Mouse (Mus musculus): ENCODE results near the gene Pafah2. TPM values are rescaled to one million over a fixed set of nuclear protein-coding genes. Genes with fewer than 3 reads are reported as not detected.

Gene Pafah2
- polyA plus RNA-seq, 1 experiment from 2014 or later, result 32.5 TPM

DNA sequence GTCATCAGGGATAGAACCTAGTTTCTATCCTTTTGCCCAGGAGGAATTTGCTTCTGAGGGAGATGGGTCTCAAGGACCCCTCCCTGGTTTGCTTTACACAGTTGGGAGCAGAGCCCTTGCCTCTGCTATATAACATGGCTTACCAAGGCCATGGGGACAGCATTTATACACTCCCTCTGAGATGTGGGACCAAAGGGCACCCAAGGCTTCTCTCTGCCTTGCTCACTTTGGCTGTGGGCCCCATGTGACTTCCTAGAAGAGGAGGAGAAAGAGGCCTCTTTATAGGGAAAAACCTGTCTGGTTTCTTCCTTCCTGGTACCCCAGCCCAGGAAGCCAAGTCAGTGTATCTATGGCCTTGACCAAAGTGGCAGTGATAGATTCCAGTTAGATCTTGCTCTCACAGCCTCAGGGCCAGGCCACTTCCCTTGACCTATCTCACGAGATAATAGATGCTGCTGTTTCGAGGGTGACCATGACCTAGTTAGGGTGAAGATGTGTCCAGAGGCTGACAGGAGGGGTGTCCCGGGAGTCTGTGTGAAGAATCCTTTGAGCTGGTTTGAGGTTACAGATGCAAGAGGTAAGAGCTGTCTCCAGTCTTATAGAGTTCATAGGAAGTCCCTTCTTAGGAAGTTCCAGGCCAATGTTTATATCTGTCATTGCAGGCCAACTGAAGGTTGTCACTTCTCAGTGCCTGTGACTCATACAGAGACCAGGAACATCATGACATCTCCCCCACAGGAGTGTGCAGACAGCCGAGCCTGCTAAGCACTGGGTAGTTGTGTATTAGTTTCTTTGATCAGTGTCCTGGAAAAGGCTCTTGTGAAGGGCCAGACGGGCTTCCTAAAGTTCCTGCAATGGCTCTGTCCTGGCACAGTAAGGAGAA lies 42.4 kb upstream of the Pafah2 start:
- H3K27ac ChIP-seq (ENCODE audit: low read depth), result no peak overlapping the region
- no peak overlapping the region for H3K4me3 ChIP-seq (ENCODE audit: low read depth, low read length)
- peaks cover 19% of the 10 kb centered on the region for H3K4me1 ChIP-seq (replicated peaks; ENCODE audit: control insufficient read depth, insufficient read depth, low read length)
- H3K9ac ChIP-seq (ENCODE audit: low read length), result no peak overlapping the region
- ATAC-seq (replicated peaks; ENCODE audit: low FRiP score, low TSS enrichment, low read depth) (no peak), DNase-seq (ENCODE audit: low spot score) (no peak)
- no peak overlapping the region for H3K4me2 ChIP-seq (ENCODE audit: low read length)
- H3K9me3 ChIP-seq (ENCODE audit: control insufficient read depth, low read length), result no peaks in the 10 kb centered on the region
- H3K36me3 ChIP-seq (ENCODE audit: control insufficient read depth, insufficient read depth, low read length), result no peaks in the 10 kb centered on the region
- H3K27me3 ChIP-seq (replicated peaks; ENCODE audit: control insufficient read depth, insufficient read depth, low read length), result no peaks in the 10 kb centered on the region; the same call in 1 of the 2 replicates
- WGBS, result 61% methylated on average over 5 of the region's 5 CpGs

DNA sequence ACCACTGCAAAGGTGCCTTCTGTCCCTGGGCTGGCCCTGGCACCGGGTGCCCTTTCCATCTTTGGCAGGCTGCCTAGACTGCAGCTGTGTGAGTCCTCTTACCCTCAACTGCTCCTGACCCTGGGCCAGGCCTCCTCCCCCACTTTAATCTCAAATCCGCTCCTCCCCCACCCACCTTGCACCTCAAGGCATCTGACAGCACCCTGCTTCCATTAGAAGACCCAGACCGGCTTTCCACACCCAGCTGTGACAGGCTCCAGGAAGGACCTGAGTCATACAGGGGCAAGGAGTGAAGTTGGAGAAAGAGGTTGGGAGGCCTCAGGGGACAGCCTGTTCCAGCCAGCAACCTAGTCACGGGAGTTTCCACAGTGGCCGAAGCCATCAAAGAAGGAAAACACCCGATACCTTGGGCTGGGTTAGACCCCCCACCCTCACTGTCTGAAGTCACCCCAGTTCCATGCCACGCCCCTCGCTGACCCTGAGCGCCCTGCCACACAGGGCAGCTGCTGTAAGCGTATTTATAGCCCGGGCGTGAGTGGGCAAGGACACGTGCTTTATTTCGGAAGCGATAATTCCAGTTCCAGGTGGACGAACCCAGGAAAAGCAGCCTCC lies 40.2 kb upstream of the Pafah2 start:
- no peak for DNase-seq (ENCODE audit: low spot score)
- no peak overlapping the region for H3K27ac ChIP-seq (ENCODE audit: low read depth)
- 30% methylated on average over 16 of the region's 16 CpGs for WGBS

DNA sequence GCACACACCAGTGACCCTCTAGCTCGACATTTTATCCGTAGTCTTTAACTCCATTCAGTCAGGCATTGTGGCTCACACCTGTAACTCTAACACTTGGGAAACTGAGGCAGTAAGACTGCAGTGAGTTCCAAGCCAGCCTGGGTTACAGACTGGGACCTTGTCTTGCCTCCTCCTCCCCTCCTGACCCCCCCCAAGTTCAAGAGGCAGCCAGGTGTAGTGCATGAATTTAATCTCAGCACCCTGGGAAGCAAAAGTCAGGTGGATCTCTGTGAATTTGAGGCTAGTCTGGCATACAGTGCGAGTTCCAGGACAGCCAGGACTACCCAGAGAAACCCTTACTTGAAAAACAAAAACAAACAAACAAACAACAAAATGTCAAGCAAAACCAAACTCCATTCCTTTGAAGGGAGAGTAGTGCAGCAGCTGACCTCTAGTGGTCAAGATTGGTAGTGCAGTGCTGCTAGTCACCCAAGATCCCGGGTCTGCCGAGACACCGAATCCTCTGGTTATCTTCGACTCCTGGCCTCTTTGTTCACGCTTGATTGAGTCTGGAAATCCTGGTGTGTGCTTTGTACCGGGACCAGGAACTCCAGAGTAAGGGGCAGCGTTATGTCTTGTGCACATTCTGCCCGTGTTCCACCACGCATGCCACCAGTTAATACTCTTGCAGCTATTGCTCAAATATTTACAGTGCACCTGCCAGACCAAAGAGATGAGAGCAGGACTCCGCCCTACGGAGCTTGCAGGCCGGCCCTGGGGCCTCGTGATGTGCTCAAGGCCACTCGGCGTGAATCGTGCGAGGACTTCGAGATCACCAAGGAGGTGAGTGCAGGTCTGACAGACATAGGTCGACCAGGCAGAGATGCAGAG lies 39.3 kb upstream of the Pafah2 start:
- ATAC-seq (replicated peaks; ENCODE audit: low FRiP score, low TSS enrichment, low read depth), result peak; percentile 20
- Histone ChIP-seq H3K9me3 (ENCODE audit: control insufficient read depth, low read length) (no peaks in the 10 kb centered on the region), H3K27ac (ENCODE audit: low read depth) (peak overlapping the region; percentile 62), H3K27me3 (replicated peaks; ENCODE audit: control insufficient read depth, insufficient read depth, low read length) (no peaks in the 10 kb centered on the region; the same call in 1 of the 2 replicates), H3K9ac (ENCODE audit: low read length) (no peak overlapping the region), H3K4me3 (ENCODE audit: low read depth, low read length) (0 out of 2 replicates have a peak overlapping the region, but pooled peaks have one; percentile 1), H3K4me1 (replicated peaks; ENCODE audit: control insufficient read depth, insufficient read depth, low read length) (peaks cover 16% of the 10 kb centered on the region), H3K4me2 (ENCODE audit: low read length) (peak overlapping the region; percentile 36), H3K36me3 (ENCODE audit: control insufficient read depth, insufficient read depth, low read length) (no peaks in the 10 kb centered on the region)
- DNase-seq (ENCODE audit: low spot score), result peak; percentile 90
- 15% methylated on average over 22 of the region's 22 CpGs for WGBS

More for the DNA sequence above, 40.2 kb upstream of the Pafah2 start:
- H3K36me3 ChIP-seq (ENCODE audit: control insufficient read depth, insufficient read depth, low read length), result no peaks in the 10 kb centered on the region
- no peak overlapping the region for H3K4me3 ChIP-seq (ENCODE audit: low read depth, low read length)
- H3K9ac ChIP-seq (ENCODE audit: low read length), result no peak overlapping the region
- no peaks in the 10 kb centered on the region; the same call in 1 of the 2 replicates for H3K27me3 ChIP-seq (replicated peaks; ENCODE audit: control insufficient read depth, insufficient read depth, low read length)
- no peaks in the 10 kb centered on the region for H3K9me3 ChIP-seq (ENCODE audit: control insufficient read depth, low read length)
- no peak for ATAC-seq (replicated peaks; ENCODE audit: low FRiP score, low TSS enrichment, low read depth)
- H3K4me1 ChIP-seq (replicated peaks; ENCODE audit: control insufficient read depth, insufficient read depth, low read length), result peaks cover 21% of the 10 kb centered on the region
- 0 out of 2 replicates have a peak overlapping the region, but pooled peaks have one; percentile 2 for H3K4me2 ChIP-seq (ENCODE audit: low read length)

DNA sequence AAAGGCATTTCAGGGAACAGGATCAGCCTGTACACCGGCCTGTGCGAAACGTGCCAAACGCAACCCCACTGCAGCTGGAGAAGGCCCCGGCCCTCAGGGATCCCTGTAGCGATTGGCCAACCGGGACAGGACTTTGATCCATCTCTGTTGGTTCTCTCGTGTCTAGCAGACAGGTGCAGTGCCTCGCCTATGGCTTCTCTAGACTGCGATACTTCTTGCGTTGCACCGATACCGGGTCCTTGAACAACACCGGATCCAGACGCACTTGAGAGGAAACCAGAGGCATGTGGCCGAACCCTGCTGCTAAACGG lies 38.7 kb upstream of the Pafah2 start:
- 32% methylated on average over 17 of the region's 17 CpGs for WGBS
- peak overlapping the region; percentile 36 for H3K4me2 ChIP-seq (ENCODE audit: low read length)
- peak overlapping the region; percentile 62; the same call in 1 of the 2 replicates for H3K27ac ChIP-seq (ENCODE audit: low read depth)
- H3K27me3 ChIP-seq (replicated peaks; ENCODE audit: control insufficient read depth, insufficient read depth, low read length), result no peaks in the 10 kb centered on the region; the same call in 1 of the 2 replicates
- DNase-seq (ENCODE audit: low spot score) (peak; percentile 65), ATAC-seq (replicated peaks; ENCODE audit: low FRiP score, low TSS enrichment, low read depth) (peak; percentile 34)
- H3K9me3 ChIP-seq (ENCODE audit: control insufficient read depth, low read length), result no peaks in the 10 kb centered on the region
- H3K4me3 ChIP-seq (ENCODE audit: low read depth, low read length), result 0 out of 2 replicates have a peak overlapping the region, but pooled peaks have one; percentile 1
- H3K4me1 ChIP-seq (replicated peaks; ENCODE audit: control insufficient read depth, insufficient read depth, low read length), result peaks cover 14% of the 10 kb centered on the region
- H3K36me3 ChIP-seq (ENCODE audit: control insufficient read depth, insufficient read depth, low read length), result no peaks in the 10 kb centered on the region
- no peak overlapping the region for H3K9ac ChIP-seq (ENCODE audit: low read length)

DNA sequence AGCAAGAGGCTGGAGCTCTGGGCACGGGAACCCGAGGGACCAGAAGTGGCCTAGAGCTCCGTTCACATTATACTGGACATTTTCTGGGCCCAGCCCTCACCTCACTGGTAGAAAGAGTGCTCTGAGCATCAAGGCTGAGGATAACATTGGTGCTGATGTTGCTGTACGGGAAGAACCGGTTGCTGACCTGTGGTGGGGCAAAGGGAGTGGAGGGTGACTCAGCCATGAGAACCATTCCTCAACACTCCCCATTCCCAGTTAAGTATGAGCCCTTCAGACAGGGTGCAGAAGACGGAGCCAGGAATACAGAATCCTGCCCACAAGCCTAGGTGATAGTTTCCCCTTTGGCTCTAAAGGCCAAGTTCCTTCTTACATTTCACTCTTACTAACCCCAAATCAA lies 36.5 kb upstream of the Pafah2 start:
- ATAC-seq (replicated peaks; ENCODE audit: low FRiP score, low TSS enrichment, low read depth), result no peak
- Histone ChIP-seq H3K9ac (ENCODE audit: low read length) (no peak overlapping the region), H3K9me3 (ENCODE audit: control insufficient read depth, low read length) (no peaks in the 10 kb centered on the region), H3K4me2 (ENCODE audit: low read length) (no peak overlapping the region), H3K36me3 (ENCODE audit: control insufficient read depth, insufficient read depth, low read length) (no peaks in the 10 kb centered on the region), H3K4me3 (ENCODE audit: low read depth, low read length) (no peak overlapping the region), H3K27ac (ENCODE audit: low read depth) (no peak overlapping the region), H3K27me3 (replicated peaks; ENCODE audit: control insufficient read depth, insufficient read depth, low read length) (no peaks in the 10 kb centered on the region; the same call in 1 of the 2 replicates), H3K4me1 (replicated peaks; ENCODE audit: control insufficient read depth, insufficient read depth, low read length) (peaks cover 9% of the 10 kb centered on the region)
- WGBS, result 88% methylated on average over 6 of the region's 6 CpGs
- DNase-seq (ENCODE audit: low spot score), result no peak

DNA sequence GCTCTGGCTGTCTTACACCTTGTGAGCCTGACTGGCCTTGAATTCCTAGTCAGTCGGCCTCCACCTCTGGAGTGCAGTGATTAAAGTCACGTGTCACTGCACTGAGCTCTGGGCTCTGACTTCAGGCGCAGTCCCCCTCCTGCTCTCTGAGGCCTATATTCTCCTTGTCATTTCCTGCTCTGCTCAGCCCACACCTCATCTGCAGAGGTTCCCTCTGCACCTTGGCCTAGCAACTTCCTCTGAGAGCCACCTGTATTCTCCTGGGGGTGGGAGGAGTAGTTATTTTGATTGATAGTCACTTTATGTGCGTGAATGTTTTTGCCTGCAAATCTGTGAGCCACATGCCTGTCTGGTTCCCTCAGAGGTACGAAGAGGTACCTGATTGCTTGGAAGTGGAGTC lies 34.9 kb upstream of the Pafah2 start:
- Histone ChIP-seq H3K36me3 (ENCODE audit: control insufficient read depth, insufficient read depth, low read length) (no peaks in the 10 kb centered on the region), H3K4me1 (replicated peaks; ENCODE audit: control insufficient read depth, insufficient read depth, low read length) (peaks cover 7% of the 10 kb centered on the region), H3K27ac (ENCODE audit: low read depth) (peak overlapping the region; percentile 51; the same call in 1 of the 2 replicates), H3K9ac (ENCODE audit: low read length) (no peak overlapping the region), H3K4me2 (ENCODE audit: low read length) (no peak overlapping the region), H3K4me3 (ENCODE audit: low read depth, low read length) (no peak overlapping the region), H3K27me3 (replicated peaks; ENCODE audit: control insufficient read depth, insufficient read depth, low read length) (no peaks in the 10 kb centered on the region; the same call in 1 of the 2 replicates), H3K9me3 (ENCODE audit: control insufficient read depth, low read length) (no peaks in the 10 kb centered on the region)
- ATAC-seq (replicated peaks; ENCODE audit: low FRiP score, low TSS enrichment, low read depth), result peak; percentile 65
- DNase-seq (ENCODE audit: low spot score), result peak; percentile 65
- 24% methylated on average over 5 of the region's 5 CpGs for WGBS

DNA sequence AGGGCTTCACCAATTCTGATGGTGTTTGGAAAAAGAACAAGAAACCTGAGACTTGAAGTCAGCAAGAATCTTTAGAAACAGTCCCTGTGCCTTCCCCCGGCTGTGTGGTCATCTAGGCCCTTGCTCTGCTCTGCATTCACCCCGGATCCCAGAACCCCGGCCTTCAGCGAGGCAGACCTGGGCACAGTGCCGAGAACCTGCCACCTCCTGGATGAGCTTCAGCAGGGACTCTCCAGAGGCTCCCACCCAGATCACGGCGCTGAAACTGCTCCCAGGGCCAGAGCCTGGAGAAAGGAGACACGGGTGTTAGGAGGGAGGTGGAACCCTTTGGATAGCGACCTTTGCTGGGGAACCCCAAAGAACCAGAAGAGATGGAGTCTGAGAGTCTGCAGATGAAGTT lies 34.0 kb upstream of the Pafah2 start:
- 59% methylated on average over 9 of the region's 9 CpGs for WGBS
- no peak overlapping the region for H3K4me3 ChIP-seq (ENCODE audit: low read depth, low read length)
- no peak overlapping the region for H3K9ac ChIP-seq (ENCODE audit: low read length)

DNA sequence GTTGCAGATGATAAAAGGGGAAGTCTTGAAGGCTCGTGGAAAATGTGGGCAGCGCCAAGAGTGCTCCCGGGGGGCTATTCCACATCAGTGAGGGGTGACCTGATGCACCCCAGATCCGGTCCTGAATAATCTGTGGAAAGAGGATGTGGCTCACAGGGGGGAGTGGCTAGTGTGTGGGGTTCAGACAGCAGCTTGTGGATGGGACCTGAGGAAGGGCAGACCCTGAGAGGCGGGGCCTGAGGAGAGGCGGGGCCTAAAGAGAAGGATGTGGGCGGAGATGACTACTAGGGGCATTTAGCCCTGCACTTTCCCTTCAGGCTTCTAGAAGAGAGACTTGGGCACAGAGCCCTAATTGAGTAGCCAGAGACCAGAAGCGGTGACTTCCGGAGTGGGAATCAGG lies 33.5 kb upstream of the Pafah2 start:
- DNase-seq (ENCODE audit: low spot score) (no peak), ATAC-seq (replicated peaks; ENCODE audit: low FRiP score, low TSS enrichment, low read depth) (no peak)
- Histone ChIP-seq H3K9ac (ENCODE audit: low read length) (no peak overlapping the region), H3K9me3 (ENCODE audit: control insufficient read depth, low read length) (no peaks in the 10 kb centered on the region), H3K4me3 (ENCODE audit: low read depth, low read length) (no peak overlapping the region), H3K27me3 (replicated peaks; ENCODE audit: control insufficient read depth, insufficient read depth, low read length) (no peaks in the 10 kb centered on the region; the same call in 1 of the 2 replicates), H3K4me1 (replicated peaks; ENCODE audit: control insufficient read depth, insufficient read depth, low read length) (0 out of 2 replicates have a peak, but pooled peaks cover 3% of the 10 kb centered on the region), H3K36me3 (ENCODE audit: control insufficient read depth, insufficient read depth, low read length) (no peaks in the 10 kb centered on the region), H3K27ac (ENCODE audit: low read depth) (0 out of 2 replicates have a peak overlapping the region, but pooled peaks have one; percentile 5), H3K4me2 (ENCODE audit: low read length) (peak overlapping the region; percentile 18)
- WGBS, result 28% methylated on average over 9 of the region's 9 CpGs

More for the DNA sequence above, 34.0 kb upstream of the Pafah2 start:
- ATAC-seq (replicated peaks; ENCODE audit: low FRiP score, low TSS enrichment, low read depth) (no peak), DNase-seq (ENCODE audit: low spot score) (no peak)
- no peaks in the 10 kb centered on the region; the same call in 1 of the 2 replicates for H3K27me3 ChIP-seq (replicated peaks; ENCODE audit: control insufficient read depth, insufficient read depth, low read length)
- H3K9me3 ChIP-seq (ENCODE audit: control insufficient read depth, low read length), result no peaks in the 10 kb centered on the region
- peaks cover 3% of the 10 kb centered on the region; the same call in 1 of the 2 replicates for H3K4me1 ChIP-seq (replicated peaks; ENCODE audit: control insufficient read depth, insufficient read depth, low read length)
- H3K27ac ChIP-seq (ENCODE audit: low read depth), result 0 out of 2 replicates have a peak overlapping the region, but pooled peaks have one; percentile 5
- no peaks in the 10 kb centered on the region for H3K36me3 ChIP-seq (ENCODE audit: control insufficient read depth, insufficient read depth, low read length)
- peak overlapping the region; percentile 18; the same call in 1 of the 2 replicates for H3K4me2 ChIP-seq (ENCODE audit: low read length)
